ENCODE assay signal across 28 mouse cellular contexts in genomic region chr6:120082251-120082950, GRCm38 (mm10). TPM values are rescaled to one million over a fixed set of nuclear protein-coding genes. Genes with fewer than 3 reads are reported as not detected.
DNase-seq lines count a peak whose midpoint lies in the region; ATAC-seq and TF ChIP-seq lines count a peak whose summit lies in the region.
"Had no signal": no experiment of that assay in that cellular context is flagged by ENCODE, and none has a peak within 500 bp of the region (broad histone marks: within the 10 kb centered on the region; RNA-seq: fewer than 3 reads in every experiment).

No protein-coding gene starts in this region.

- no peak for TF ChIP-seq CTCF in bone marrow, adult 2 months (IDR thresholded peaks at IDR 0.05; ENCODE audit: control insufficient read depth, insufficient read depth, low read length)

- 73% methylated on average over 6 of the region's 6 CpGs for WGBS in bone marrow, adult 2 months

- DNase-seq in CD4-positive helper T cell, adult 2 months (ENCODE audit: low read depth, low spot score): peak; percentile 70
- DNase-seq in naive thymus-derived CD4-positive, alpha-beta T cell, adult 2 months (ENCODE audit: low read depth): peak; percentile 72
- no peak for DNase-seq in ovary, postnatal 14 days (ENCODE audit: low spot score)
- no peak for DNase-seq in adrenal gland, postnatal 10 days
- DNase-seq: adrenal gland, postnatal 25 days; cerebellum, adult 2 months; cerebellum, postnatal 10 days; embryo, embryonic 11 days; gastrocnemius, postnatal 36 days; heart, adult 2 months had no signal

- H3K4me3 ChIP-seq in bone marrow, adult 2 months (replicated peaks; ENCODE audit: control insufficient read depth, low read depth, low read length): no peak overlapping the region
- H3K4me3 ChIP-seq: embryonic facial prominence, embryonic 15.5 days; erythroblast, embryonic 14.5 days; forebrain, embryonic 10.5 days; heart, adult 2 months; heart, embryonic 12.5 days; hindbrain, embryonic 10.5 days had no signal

- H3K27ac ChIP-seq in bone marrow, adult 2 months (ENCODE audit: control insufficient read depth, insufficient read depth, low read depth, low read length, poor library complexity): peak overlapping the region; percentile 50; the same call in 1 of the 2 replicates
- H3K27ac ChIP-seq: embryonic facial prominence, embryonic 15.5 days; forebrain, embryonic 10.5 days; heart, adult 2 months; hindbrain, embryonic 10.5 days; hindbrain, embryonic 14.5 days had no signal

- peaks cover 8% of the 10 kb centered on the region for H3K4me1 ChIP-seq in bone marrow, adult 2 months (ENCODE audit: control insufficient read depth, insufficient read depth, low read length)
- H3K4me1 ChIP-seq: forebrain, embryonic 10.5 days; heart, embryonic 12.5 days; hindbrain, embryonic 10.5 days had no signal

- TF ChIP-seq POLR2A in bone marrow, adult 2 months (IDR thresholded peaks at IDR 0.05; ENCODE audit: borderline replicate concordance, control insufficient read depth, low read depth, low read length): no peak

- ATAC-seq in CD4-positive, CD25-positive, alpha-beta regulatory T cell, adult 4 months: peak; percentile 32
- no peak for ATAC-seq in granulocyte monocyte progenitor cell, adult 5-6 weeks (replicated peaks; ENCODE audit: poor library complexity, severe bottlenecking)
- ATAC-seq: forebrain, embryonic 14.5 days; intestine, postnatal 0 days had no signal

RNA-seq across cellular contexts. Expression of gene Ninj2, which starts 10.7 kb away (rescaled TPM):
- 1 to 10 TPM; 1.2 to 2.3 TPM for polyA plus RNA-seq in CD4-positive, CD25-positive, alpha-beta regulatory T cell, adult 4 months (2017; shearing (Covaris generic))
- not detected in 2 replicates for polyA plus RNA-seq in bone marrow, adult 2 months (2011; ENCODE audit: insufficient read depth, insufficient read length, low replicate concordance, missing spikeins)
- total RNA-seq in granulocyte monocyte progenitor cell, adult 5-6 weeks (2014; fragmentation: Nextera tagmentation): not detected in 2 replicates
- total RNA-seq in granulocyte monocyte progenitor cell, adult 5-6 weeks (2017): not detected in 2 replicates
- not detected for total RNA-seq in adrenal gland, postnatal 10 days (2021)
- total RNA-seq: adrenal gland, adult 18-20 months; adrenal gland, postnatal 25 days; common myeloid progenitor, adult 5-6 weeks; G1E; gastrocnemius, adult 8-10 months; gastrocnemius, postnatal 36 days; heart, adult 2 months; heart, postnatal 25 days had no signal
- polyA plus RNA-seq: embryonic facial prominence, embryonic 11.5 days; embryonic facial prominence, embryonic 15.5 days; erythroblast, embryonic 14.5 days; forebrain, embryonic 10.5 days; forebrain, embryonic 14.5 days; G1E; heart, adult 2 months; heart, embryonic 12.5 days; heart, embryonic 16.5 days; hindbrain, embryonic 10.5 days; hindbrain, embryonic 14.5 days; intestine, postnatal 0 days had no signal

RNA-seq across cellular contexts. Expression of gene Wnk1, which starts 43.9 kb away (rescaled TPM):
- 100 to 1,000 TPM; 116 to 132 TPM for polyA plus RNA-seq in CD4-positive, CD25-positive, alpha-beta regulatory T cell, adult 4 months (2017; shearing (Covaris generic))
- polyA plus RNA-seq in bone marrow, adult 2 months (2011; ENCODE audit: insufficient read depth, insufficient read length, low replicate concordance, missing spikeins): 113 and 131 TPM in 2 replicates
- 245 and 250 TPM in 2 replicates for total RNA-seq in granulocyte monocyte progenitor cell, adult 5-6 weeks (2014; fragmentation: Nextera tagmentation)
- 163 and 168 TPM in 2 replicates for total RNA-seq in granulocyte monocyte progenitor cell, adult 5-6 weeks (2017)
- total RNA-seq in adrenal gland, postnatal 10 days (2021): 100 to 1,000 TPM; 140 to 185 TPM

Comparison
In these comparisons a context has a peak if more than half of its experiments do, and no peak if none do; other contexts are left out.
1. DNase-seq: peak in CD4-positive helper T cell, adult 2 months (single experiment) and naive thymus-derived CD4-positive, alpha-beta T cell, adult 2 months (single experiment); none in ovary, postnatal 14 days (single experiment) and adrenal gland, postnatal 10 days (single experiment).